Mouse (Mus musculus) activated CD4-positive, CD25-positive, alpha-beta regulatory T cell, adult 4 months (primary cell): ENCODE data around the gene Vopp1. TPM values are rescaled to one million over a fixed set of nuclear protein-coding genes. Genes with fewer than 3 reads are reported as not detected.

Experiments
- ATAC-seq: one replicate; pipeline ENCODE4 v1.8.0; 2017
- polyA plus RNA-seq, 2 experiments: library from polyadenylated mRNA; unstranded; fragments of 100-300 nt; shearing (Covaris generic); gene quantifications; one replicate each; pipeline ENCODE4 v1.2.1; 2017

Vopp1 gene
- polyA plus RNA-seq, 2 experiments from 2014 or later, result 10.6 to 12.8 TPM

GRCm38 (mm10) chr6:57701686-57702085 is 123.3 kb downstream of the Vopp1 start:
- ATAC-seq, result no peak

- ATAC-seq, result no peak
Observed at GRCm38 (mm10) chr6:57693116-57693515, 131.8 kb downstream of the Vopp1 start.

- ATAC-seq, result peak; percentile 96
Observed at GRCm38 (mm10) chr6:57691467-57692261, 133.3 kb downstream of the Vopp1 start, which contains the start of gene Pyurf. Pyurf (minus strand) TSS chr6:57692078.

- no peak for ATAC-seq
Observed at GRCm38 (mm10) chr6:57684156-57684555, 140.8 kb downstream of the Vopp1 start.

Other genes with a start within 250 kb of the Vopp1 start
- 10 to 100 TPM; 23.2 to 26.4 TPM for gene Herc6, start 244.2 kb downstream of the Vopp1 start, polyA plus RNA-seq
- gene Pyurf, start 133.1 kb downstream of the Vopp1 start, polyA plus RNA-seq, result 1 to 10 TPM; 4.0 to 4.2 TPM
- 1 to 10 TPM; 4.2 to 5.7 TPM for gene Lancl2, start 122.6 kb downstream of the Vopp1 start, polyA plus RNA-seq
- not detected for gene Vmn1r21, start 25.2 kb upstream of the Vopp1 start, polyA plus RNA-seq
- gene Vmn1r22, start 82.9 kb upstream of the Vopp1 start, polyA plus RNA-seq, result not detected
- gene Vmn1r23, start 101.7 kb upstream of the Vopp1 start, polyA plus RNA-seq, result not detected
- gene Vmn1r24, start 136.3 kb upstream of the Vopp1 start, polyA plus RNA-seq, result not detected
- gene Vmn1r25, start 155.7 kb upstream of the Vopp1 start, polyA plus RNA-seq, result not detected
- gene Vmn1r26, start 190.0 kb upstream of the Vopp1 start, polyA plus RNA-seq, result under 1 TPM in 1 of 2 experiments, not detected in 1; 0.17 TPM